Mouse (Mus musculus): Measurements from ENCODE around the gene Parp16. TPM values are rescaled to one million over a fixed set of nuclear protein-coding genes. Genes with fewer than 3 reads are reported as not detected.

The Parp16 gene
- polyA plus RNA-seq, 1 experiment from 2014 or later = 6.0 TPM

GRCm38 (mm10) chr9:65190306-65190705, 4.8 kb upstream of the Parp16 start:
- Histone ChIP-seq H3K27ac (ENCODE audit: low read length) (no peak overlapping the region), H3K4me2 (replicated peaks; ENCODE audit: low read depth, low read length) (no peak overlapping the region), H3K9me3 (ENCODE audit: control insufficient read depth, low read depth, low read length) (no peaks in the 10 kb centered on the region), H3K36me3 (ENCODE audit: control insufficient read depth, insufficient read depth, low read length) (no peaks in the 10 kb centered on the region), H3K4me3 (ENCODE audit: low read depth, low read length) (no peak overlapping the region), H3K4me1 (ENCODE audit: control insufficient read depth, insufficient read depth, low read length) (peaks cover 17% of the 10 kb centered on the region), H3K9ac (replicated peaks; ENCODE audit: low read depth, low read length) (no peak overlapping the region), H3K27me3 (ENCODE audit: control insufficient read depth, insufficient read depth, low read length) (no peaks in the 10 kb centered on the region)
- WGBS = 65% methylated on average over 7 of the region's 7 CpGs
- no peak for ATAC-seq (ENCODE audit: insufficient number of reproducible peaks, insufficient read depth, low FRiP score, low read depth)

GRCm38 (mm10) chr9:65191389-65191754, 3.8 kb upstream of the Parp16 start:
- 26% methylated on average over 2 of the region's 2 CpGs for WGBS
- H3K4me3 ChIP-seq (ENCODE audit: low read depth, low read length) = no peak overlapping the region
- H3K9me3 ChIP-seq (ENCODE audit: control insufficient read depth, low read depth, low read length) = no peaks in the 10 kb centered on the region
- 0 out of 2 replicates have a peak overlapping the region, but pooled peaks have one; percentile 3 for H3K9ac ChIP-seq (replicated peaks; ENCODE audit: low read depth, low read length)
- H3K27ac ChIP-seq (ENCODE audit: low read length) = peak overlapping the region; percentile 44; the same call in 1 of the 2 replicates
- ATAC-seq (ENCODE audit: insufficient number of reproducible peaks, insufficient read depth, low FRiP score, low read depth) = no peak
- H3K36me3 ChIP-seq (ENCODE audit: control insufficient read depth, insufficient read depth, low read length) = no peaks in the 10 kb centered on the region
- H3K4me1 ChIP-seq (ENCODE audit: control insufficient read depth, insufficient read depth, low read length) = peaks cover 22% of the 10 kb centered on the region
- no peaks in the 10 kb centered on the region for H3K27me3 ChIP-seq (ENCODE audit: control insufficient read depth, insufficient read depth, low read length)
- no peak overlapping the region for H3K4me2 ChIP-seq (replicated peaks; ENCODE audit: low read depth, low read length)

- 30% methylated on average over 8 of the region's 8 CpGs for WGBS
- no peak overlapping the region for H3K4me2 ChIP-seq (replicated peaks; ENCODE audit: low read depth, low read length)
- H3K9me3 ChIP-seq (ENCODE audit: control insufficient read depth, low read depth, low read length) = no peaks in the 10 kb centered on the region
- H3K27me3 ChIP-seq (ENCODE audit: control insufficient read depth, insufficient read depth, low read length) = no peaks in the 10 kb centered on the region
- H3K27ac ChIP-seq (ENCODE audit: low read length) = peak overlapping the region; percentile 44; the same call in 1 of the 2 replicates
- H3K36me3 ChIP-seq (ENCODE audit: control insufficient read depth, insufficient read depth, low read length) = no peaks in the 10 kb centered on the region
- 0 out of 2 replicates have a peak overlapping the region, but pooled peaks have one; percentile 3 for H3K9ac ChIP-seq (replicated peaks; ENCODE audit: low read depth, low read length)
- no peak overlapping the region for H3K4me3 ChIP-seq (ENCODE audit: low read depth, low read length)
- H3K4me1 ChIP-seq (ENCODE audit: control insufficient read depth, insufficient read depth, low read length) = peaks cover 22% of the 10 kb centered on the region
- no peak for ATAC-seq (ENCODE audit: insufficient number of reproducible peaks, insufficient read depth, low FRiP score, low read depth)
These were observed 3.2 kb upstream of the Parp16 start for GRCm38 (mm10) chr9:65191755-65192469.

- Histone ChIP-seq H3K4me3 (ENCODE audit: low read depth, low read length) (no peak overlapping the region), H3K27me3 (ENCODE audit: control insufficient read depth, insufficient read depth, low read length) (no peaks in the 10 kb centered on the region), H3K4me1 (ENCODE audit: control insufficient read depth, insufficient read depth, low read length) (peaks cover 24% of the 10 kb centered on the region), H3K27ac (ENCODE audit: low read length) (no peak overlapping the region), H3K9ac (replicated peaks; ENCODE audit: low read depth, low read length) (no peak overlapping the region), H3K9me3 (ENCODE audit: control insufficient read depth, low read depth, low read length) (no peaks in the 10 kb centered on the region), H3K4me2 (replicated peaks; ENCODE audit: low read depth, low read length) (no peak overlapping the region), H3K36me3 (ENCODE audit: control insufficient read depth, insufficient read depth, low read length) (no peaks in the 10 kb centered on the region)
- WGBS = 65% methylated on average over 12 of the region's 12 CpGs
- no peak for ATAC-seq (ENCODE audit: insufficient number of reproducible peaks, insufficient read depth, low FRiP score, low read depth)
These were observed 1.9 kb upstream of the Parp16 start for GRCm38 (mm10) chr9:65193214-65193613.

GRCm38 (mm10) chr9:65195621-65195981, 448 bp downstream of the Parp16 start:
- Histone ChIP-seq H3K27me3 (ENCODE audit: control insufficient read depth, insufficient read depth, low read length) (no peaks in the 10 kb centered on the region), H3K9me3 (ENCODE audit: control insufficient read depth, low read depth, low read length) (no peaks in the 10 kb centered on the region), H3K4me1 (ENCODE audit: control insufficient read depth, insufficient read depth, low read length) (peaks cover 27% of the 10 kb centered on the region), H3K4me2 (replicated peaks; ENCODE audit: low read depth, low read length) (no peak overlapping the region), H3K9ac (replicated peaks; ENCODE audit: low read depth, low read length) (no peak overlapping the region), H3K4me3 (ENCODE audit: low read depth, low read length) (no peak overlapping the region), H3K27ac (ENCODE audit: low read length) (peak overlapping the region; percentile 74), H3K36me3 (ENCODE audit: control insufficient read depth, insufficient read depth, low read length) (no peaks in the 10 kb centered on the region)
- 0 out of 2 replicates have a peak, but pooled peaks have one; percentile 15 for ATAC-seq (ENCODE audit: insufficient number of reproducible peaks, insufficient read depth, low FRiP score, low read depth)
- 33% methylated on average over 8 of the region's 8 CpGs for WGBS

GRCm38 (mm10) chr9:65195982-65196737, 1.0 kb downstream of the Parp16 start:
- WGBS = 5% methylated on average over 9 of the region's 9 CpGs
- Histone ChIP-seq H3K4me2 (replicated peaks; ENCODE audit: low read depth, low read length) (peak overlapping the region; percentile 16; the same call in 1 of the 2 replicates), H3K9ac (replicated peaks; ENCODE audit: low read depth, low read length) (0 out of 2 replicates have a peak overlapping the region, but pooled peaks have one; percentile 6), H3K27ac (ENCODE audit: low read length) (peak overlapping the region; percentile 74), H3K36me3 (ENCODE audit: control insufficient read depth, insufficient read depth, low read length) (no peaks in the 10 kb centered on the region), H3K4me3 (ENCODE audit: low read depth, low read length) (no peak overlapping the region), H3K9me3 (ENCODE audit: control insufficient read depth, low read depth, low read length) (no peaks in the 10 kb centered on the region), H3K27me3 (ENCODE audit: control insufficient read depth, insufficient read depth, low read length) (no peaks in the 10 kb centered on the region), H3K4me1 (ENCODE audit: control insufficient read depth, insufficient read depth, low read length) (peaks cover 27% of the 10 kb centered on the region)
- peak; percentile 85 for ATAC-seq (ENCODE audit: insufficient number of reproducible peaks, insufficient read depth, low FRiP score, low read depth)

GRCm38 (mm10) chr9:65196738-65197569, 1.8 kb downstream of the Parp16 start:
- Histone ChIP-seq H3K4me1 (ENCODE audit: control insufficient read depth, insufficient read depth, low read length) (peaks cover 20% of the 10 kb centered on the region), H3K4me2 (replicated peaks; ENCODE audit: low read depth, low read length) (peak overlapping the region; percentile 16; the same call in 1 of the 2 replicates), H3K36me3 (ENCODE audit: control insufficient read depth, insufficient read depth, low read length) (no peaks in the 10 kb centered on the region), H3K4me3 (ENCODE audit: low read depth, low read length) (no peak overlapping the region), H3K27ac (ENCODE audit: low read length) (peak overlapping the region; percentile 74), H3K9me3 (ENCODE audit: control insufficient read depth, low read depth, low read length) (no peaks in the 10 kb centered on the region), H3K27me3 (ENCODE audit: control insufficient read depth, insufficient read depth, low read length) (no peaks in the 10 kb centered on the region), H3K9ac (replicated peaks; ENCODE audit: low read depth, low read length) (0 out of 2 replicates have a peak overlapping the region, but pooled peaks have one; percentile 6)
- ATAC-seq (ENCODE audit: insufficient number of reproducible peaks, insufficient read depth, low FRiP score, low read depth) = peak; percentile 84
- 17% methylated on average over 26 of the region's 26 CpGs for WGBS

- H3K27ac ChIP-seq (ENCODE audit: low read length) = no peak overlapping the region
- no peak for ATAC-seq (ENCODE audit: insufficient number of reproducible peaks, insufficient read depth, low FRiP score, low read depth)
- no peaks in the 10 kb centered on the region for H3K9me3 ChIP-seq (ENCODE audit: control insufficient read depth, low read depth, low read length)
- no peak overlapping the region for H3K9ac ChIP-seq (replicated peaks; ENCODE audit: low read depth, low read length)
- 85% methylated on average over 6 of the region's 6 CpGs for WGBS
- H3K4me3 ChIP-seq (ENCODE audit: low read depth, low read length) = no peak overlapping the region
- no peaks in the 10 kb centered on the region for H3K36me3 ChIP-seq (ENCODE audit: control insufficient read depth, insufficient read depth, low read length)
- no peak overlapping the region for H3K4me2 ChIP-seq (replicated peaks; ENCODE audit: low read depth, low read length)
- H3K27me3 ChIP-seq (ENCODE audit: control insufficient read depth, insufficient read depth, low read length) = no peaks in the 10 kb centered on the region
- peaks cover 15% of the 10 kb centered on the region for H3K4me1 ChIP-seq (ENCODE audit: control insufficient read depth, insufficient read depth, low read length)
These were observed 2.7 kb downstream of the Parp16 start for GRCm38 (mm10) chr9:65197826-65198225.
